Mouse (Mus musculus): ENCODE measurements at regions not wholly inside any gene's neighbourhood (a gene's known extent, or its start where the extent isn't known, plus 50 kb on each side); places are given as distances from the start of the nearest gene placed in this dataset.

DNA sequence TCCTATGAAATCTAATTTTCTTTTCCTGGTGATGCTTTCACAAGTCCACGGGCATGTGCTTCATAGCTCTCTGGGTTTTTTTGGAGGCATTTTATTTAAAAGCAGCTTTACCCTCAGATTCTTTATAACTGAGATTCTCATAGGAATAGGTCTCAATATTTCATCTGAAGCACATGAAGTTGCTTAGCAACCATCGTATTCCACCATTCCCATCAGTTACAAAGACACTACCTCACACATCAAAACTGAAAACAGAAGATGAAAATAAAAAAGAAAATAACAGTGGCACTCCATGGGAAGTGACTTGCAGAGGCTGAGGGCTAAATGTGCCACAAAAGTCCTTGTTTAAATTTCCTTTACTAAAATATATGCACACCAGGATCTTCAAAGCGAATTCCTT, 384.0 kb upstream of the 1700015G11Rik start:
- no peak for DNase-seq (ENCODE audit: extremely low read depth, low read depth)

DNA sequence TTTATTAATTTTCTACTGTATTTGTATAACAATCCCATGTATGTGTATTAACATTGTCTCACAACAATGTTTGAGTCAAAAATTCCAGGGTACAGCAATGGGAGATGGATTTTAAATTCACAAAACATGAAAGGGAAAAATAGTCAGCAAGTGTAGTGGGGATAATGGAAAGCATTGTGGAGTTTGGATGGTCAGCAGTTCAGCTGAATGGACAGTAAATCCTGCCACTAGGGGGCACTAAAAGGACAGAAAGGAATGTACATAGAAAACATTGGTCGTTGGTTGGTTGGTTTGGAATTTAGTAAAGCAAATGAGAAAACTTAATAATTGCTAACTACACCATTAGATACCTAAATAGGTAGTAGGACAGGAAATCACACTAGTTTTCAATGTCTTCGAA, 376.3 kb upstream of the 1700015G11Rik start:
- peak; percentile 1 for DNase-seq (ENCODE audit: extremely low read depth, low read depth)

Data from MEL-GATA-1-ER (cell line).